ENCODE assay signal across 12 mouse cellular contexts in the genomic region with DNA sequence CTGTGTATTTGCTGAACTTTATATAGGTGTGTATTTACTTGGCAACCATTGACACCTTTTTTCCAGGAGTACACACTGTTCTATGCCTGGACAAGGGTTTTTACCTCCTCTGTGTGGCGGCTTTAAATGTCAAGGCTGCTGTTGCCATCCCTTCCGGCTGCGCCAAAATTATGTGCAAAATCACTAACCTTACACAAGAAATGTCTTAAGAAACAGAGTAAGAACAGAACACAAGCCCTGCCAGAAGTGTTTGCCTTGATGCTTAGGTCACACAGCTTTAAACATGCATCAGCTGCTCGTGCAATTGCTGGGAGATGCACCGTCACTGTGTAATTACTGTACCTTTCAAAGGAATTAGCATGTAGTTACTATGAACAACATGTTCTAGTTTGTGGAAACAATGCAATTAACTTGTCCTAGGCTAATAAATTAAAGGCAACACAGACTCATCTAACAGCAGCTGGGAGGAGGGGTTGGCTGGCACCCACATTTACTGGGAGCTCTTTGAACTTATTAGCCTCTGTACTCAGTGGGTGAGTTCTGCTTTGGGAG.
A peak's percentile ranks its signal among the peaks of the same experiment; 100 is the strongest.
DNase-seq lines count a peak whose midpoint lies in the region; ATAC-seq and TF ChIP-seq lines count a peak whose summit lies in the region.
"Had no signal": no experiment of that assay in that cellular context is flagged by ENCODE, and none has a peak within 500 bp of the region (broad histone marks: within the 10 kb centered on the region; RNA-seq: fewer than 3 reads in every experiment).

No protein-coding gene starts in this region.

- H3K4me2 ChIP-seq in forebrain, embryonic 14.5 days (ENCODE audit: low read length): no peak overlapping the region
- no peak overlapping the region for H3K4me2 ChIP-seq in forebrain, embryonic 11.5 days (ENCODE audit: low read depth, low read length, severe bottlenecking)
- no peak overlapping the region for H3K4me2 ChIP-seq in kidney, postnatal 0 days (ENCODE audit: low read length)
- H3K4me2 ChIP-seq: liver, embryonic 13.5 days had no signal

- ATAC-seq in forebrain, embryonic 14.5 days: no peak
- ATAC-seq in forebrain, embryonic 11.5 days (replicated peaks; ENCODE audit: low FRiP score): no peak
- ATAC-seq in kidney, postnatal 0 days (replicated peaks; ENCODE audit: low FRiP score, low read depth): no peak
- ATAC-seq: hindbrain, embryonic 16.5 days had no signal

- no peak for TF ChIP-seq CTCF in kidney, postnatal 0 days (IDR thresholded peaks at IDR 0.05; ENCODE audit: low read depth)

- peak; percentile 23 for DNase-seq in forebrain, embryonic 14.5 days (ENCODE audit: low spot score)
- DNase-seq in forebrain, embryonic 11.5 days (ENCODE audit: low spot score): no peak
- DNase-seq in retina, postnatal 1 day: peak; percentile 2
- no peak for DNase-seq in retina, embryonic 14.5 days (ENCODE audit: low spot score)
- peak; percentile 49 for DNase-seq in kidney, postnatal 0 days (ENCODE audit: low spot score)
- no peak for DNase-seq in cerebellum, adult 8-10 months
- DNase-seq in right cerebral cortex, adult 18-20 months: no peak
- no peak for DNase-seq in urinary bladder, adult 2 months (ENCODE audit: low spot score)
- DNase-seq: heart, postnatal 14 days; liver, embryonic 13.5 days; spleen, adult 18-20 months had no signal

- H3K4me1 ChIP-seq in forebrain, embryonic 14.5 days (ENCODE audit: control insufficient read depth, insufficient read depth, low read length): no peaks in the 10 kb centered on the region
- H3K4me1 ChIP-seq in forebrain, embryonic 11.5 days (replicated peaks; ENCODE audit: control insufficient read depth, insufficient read depth, low read length): no peaks in the 10 kb centered on the region
- H3K4me1 ChIP-seq in kidney, postnatal 0 days (replicated peaks; ENCODE audit: insufficient read depth, low read length): no peaks in the 10 kb centered on the region; the same call in 1 of the 2 replicates
- H3K4me1 ChIP-seq: liver, embryonic 13.5 days had no signal

- no peaks in the 10 kb centered on the region for H3K27me3 ChIP-seq in forebrain, embryonic 14.5 days (replicated peaks; ENCODE audit: control insufficient read depth, insufficient read depth, low read length)
- H3K27me3 ChIP-seq in forebrain, embryonic 11.5 days (ENCODE audit: control insufficient read depth, insufficient read depth, low read length): no peaks in the 10 kb centered on the region
- no peaks in the 10 kb centered on the region for H3K27me3 ChIP-seq in kidney, postnatal 0 days (ENCODE audit: insufficient read depth, low read length)
- H3K27me3 ChIP-seq: liver, embryonic 13.5 days had no signal

- H3K9me3 ChIP-seq in forebrain, embryonic 14.5 days (replicated peaks; ENCODE audit: control insufficient read depth, low read length): no peaks in the 10 kb centered on the region
- no peaks in the 10 kb centered on the region for H3K9me3 ChIP-seq in forebrain, embryonic 11.5 days (ENCODE audit: control insufficient read depth, low read length)
- H3K9me3 ChIP-seq in kidney, postnatal 0 days (replicated peaks; ENCODE audit: low read length): no peaks in the 10 kb centered on the region
- H3K9me3 ChIP-seq: liver, embryonic 13.5 days had no signal

- H3K36me3 ChIP-seq in forebrain, embryonic 14.5 days (ENCODE audit: control insufficient read depth, insufficient read depth, low read length): no peaks in the 10 kb centered on the region
- no peaks in the 10 kb centered on the region for H3K36me3 ChIP-seq in forebrain, embryonic 11.5 days (ENCODE audit: control insufficient read depth, insufficient read depth, low read length)
- H3K36me3 ChIP-seq in kidney, postnatal 0 days (ENCODE audit: insufficient read depth, low read length): no peaks in the 10 kb centered on the region
- H3K36me3 ChIP-seq: liver, embryonic 13.5 days had no signal

- H3K9ac ChIP-seq in forebrain, embryonic 14.5 days (ENCODE audit: low read length): no peak overlapping the region
- no peak overlapping the region for H3K9ac ChIP-seq in forebrain, embryonic 11.5 days (ENCODE audit: low read length)
- no peak overlapping the region for H3K9ac ChIP-seq in kidney, postnatal 0 days (ENCODE audit: low read depth, low read length)
- H3K9ac ChIP-seq: liver, embryonic 13.5 days had no signal

- no peak overlapping the region for H3K4me3 ChIP-seq in forebrain, embryonic 14.5 days (ENCODE audit: low read depth, low read length)
- H3K4me3 ChIP-seq in forebrain, embryonic 11.5 days (ENCODE audit: low read depth, low read length): no peak overlapping the region
- H3K4me3 ChIP-seq in kidney, postnatal 0 days (replicated peaks; ENCODE audit: low read depth, low read length): no peak overlapping the region
- H3K4me3 ChIP-seq: liver, embryonic 13.5 days had no signal

- WGBS in forebrain, embryonic 14.5 days: 71% methylated on average over 5 of the region's 5 CpGs
- 90% methylated on average over 5 of the region's 5 CpGs for WGBS in forebrain, embryonic 11.5 days
- 64% methylated on average over 5 of the region's 5 CpGs for WGBS in kidney, postnatal 0 days

- no peak overlapping the region for H3K27ac ChIP-seq in forebrain, embryonic 14.5 days (ENCODE audit: low read depth, low read length)
- H3K27ac ChIP-seq in forebrain, embryonic 11.5 days (ENCODE audit: low read depth, low read length): no peak overlapping the region
- H3K27ac ChIP-seq in kidney, postnatal 0 days: no peak overlapping the region
- H3K27ac ChIP-seq: liver, embryonic 13.5 days had no signal

Comparison
In these comparisons a context has a peak if more than half of its experiments do, and no peak if none do; other contexts are left out.
1. DNase-seq: peak in forebrain, embryonic 14.5 days (single experiment), retina, postnatal 1 day (single experiment) and kidney, postnatal 0 days (single experiment); none in forebrain, embryonic 11.5 days (single experiment), retina, embryonic 14.5 days (single experiment), cerebellum, adult 8-10 months (single experiment), right cerebral cortex, adult 18-20 months (single experiment) and urinary bladder, adult 2 months (single experiment).